Mouse (Mus musculus) liver, adult 2 months (tissue): Measurements from ENCODE around the gene Aars2.

Experiments
- CTCF ChIP-seq: fragments of 200-500 bp; IDR thresholded peaks from 2 replicates; pipeline ENCODE4 v1.5.1; 2011; ENCODE audit warnings: low read depth, low read length, control low read depth
- POLR2A ChIP-seq: fragments of 200-500 bp; IDR thresholded peaks from 2 replicates; pipeline ENCODE4 v1.6.1; 2011; ENCODE audit warnings: low read length, control low read depth; ENCODE audit not compliant: insufficient read depth; ENCODE audit errors: extremely low read depth

DNA sequence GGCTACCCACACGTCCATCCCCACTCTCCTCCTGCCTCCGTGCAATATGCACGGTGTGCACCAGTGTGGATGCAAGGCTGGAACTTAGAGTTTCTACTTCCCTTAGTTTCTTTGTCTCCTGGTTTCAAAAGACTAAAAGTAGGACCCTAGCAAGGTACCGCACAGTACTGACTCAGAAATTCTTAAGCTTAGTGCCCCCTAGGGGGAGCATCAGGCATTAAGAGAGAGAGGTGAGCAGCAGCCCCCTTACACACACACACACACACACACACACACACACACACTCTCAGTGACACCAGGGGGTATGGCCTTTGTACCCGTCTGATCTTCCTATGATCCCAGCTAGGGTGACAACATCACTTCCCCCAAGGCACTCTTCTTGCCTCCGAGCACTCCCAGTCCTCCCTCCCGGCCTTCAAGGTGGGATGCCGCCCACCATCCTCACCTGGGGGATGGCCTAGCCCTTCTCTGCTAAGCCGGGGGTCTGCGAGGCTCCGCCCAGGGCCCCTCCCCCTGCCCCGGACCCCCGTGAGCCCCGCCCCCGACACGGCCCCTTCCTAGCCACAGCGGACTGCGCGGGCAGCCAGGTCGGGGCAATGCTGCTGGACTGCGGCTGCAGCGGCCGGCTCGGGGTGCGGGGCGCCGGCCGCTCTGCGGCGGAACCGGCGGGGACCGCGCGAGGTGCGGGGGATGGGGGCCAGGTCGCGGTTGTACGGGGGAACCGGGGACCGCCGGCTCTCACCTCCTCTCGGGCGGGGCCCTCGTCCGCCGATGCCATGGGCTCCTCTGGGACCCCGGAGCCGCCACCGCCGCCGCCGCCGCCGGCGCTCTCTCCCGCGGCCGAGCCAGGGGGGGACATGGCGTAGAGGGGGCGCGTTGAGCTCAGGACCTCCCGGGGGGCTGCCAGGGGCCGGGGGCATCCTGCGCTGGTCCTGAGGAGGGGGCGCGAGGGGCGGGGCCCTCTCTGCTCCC is 42.2 kb downstream of the Aars2 start:
- TF ChIP-seq CTCF (no peak), POLR2A (no peak)
